Mouse (Mus musculus) testis, adult 2 months (tissue): Measurements from ENCODE around the gene Spocd1. TPM values are rescaled to one million over a fixed set of nuclear protein-coding genes. Genes with fewer than 3 reads are reported as not detected.

ENCODE experiments used
- H3K27ac ChIP-seq: fragments of 200-500 bp; 2 replicates; pipeline ENCODE4 v1.5.1; 2012; ENCODE audit warnings: low read depth, low read length; ENCODE audit not compliant: control insufficient read depth, insufficient read depth
- H3K27me3 ChIP-seq: fragments of 200-500 bp; 2 replicates; pipeline ENCODE4 v1.6.1; 2012; ENCODE audit warnings: mild to moderate bottlenecking, low read length, moderate library complexity; ENCODE audit not compliant: control insufficient read depth, insufficient read depth
- H3K36me3 ChIP-seq: fragments of 200-500 bp; 2 replicates; pipeline ENCODE4 v1.6.1; 2012; ENCODE audit warnings: mild to moderate bottlenecking, low read length; ENCODE audit not compliant: control insufficient read depth, insufficient read depth
- H3K4me1 ChIP-seq: fragments of 200-500 bp; 2 replicates; pipeline ENCODE4 v1.6.1; 2012; ENCODE audit warnings: low read length; ENCODE audit not compliant: control insufficient read depth, insufficient read depth
- H3K4me3 ChIP-seq: fragments of 200-500 bp; 2 replicates; pipeline ENCODE4 v1.5.1; 2012; ENCODE audit warnings: low read depth, mild to moderate bottlenecking, low read length, moderate library complexity, mixed read lengths; ENCODE audit not compliant: control insufficient read depth
- CTCF ChIP-seq: fragments of 200-500 bp; IDR thresholded peaks from 2 replicates; pipeline ENCODE4 v1.5.1; 2012; ENCODE audit warnings: low read depth, mild to moderate bottlenecking, inconsistent platforms, low read length, moderate library complexity; ENCODE audit not compliant: control insufficient read depth, insufficient read depth, insufficient replicate concordance
- POLR2A ChIP-seq: fragments of 200-500 bp; IDR thresholded peaks from 2 replicates; pipeline ENCODE4 v1.6.1; 2012; ENCODE audit warnings: low read depth, mild to moderate bottlenecking, inconsistent platforms, low read length, moderate library complexity; ENCODE audit not compliant: control insufficient read depth
- polyA plus RNA-seq: library from polyadenylated mRNA; depleted of rRNA; stranded (reverse); fragments of >200 nt; gene quantifications from 2 replicates; pipeline ENCODE4 v1.2.3, GENCODE M21; 2012

The Spocd1 gene
- polyA plus RNA-seq, 1 experiment, result 5.1 TPM

DNA sequence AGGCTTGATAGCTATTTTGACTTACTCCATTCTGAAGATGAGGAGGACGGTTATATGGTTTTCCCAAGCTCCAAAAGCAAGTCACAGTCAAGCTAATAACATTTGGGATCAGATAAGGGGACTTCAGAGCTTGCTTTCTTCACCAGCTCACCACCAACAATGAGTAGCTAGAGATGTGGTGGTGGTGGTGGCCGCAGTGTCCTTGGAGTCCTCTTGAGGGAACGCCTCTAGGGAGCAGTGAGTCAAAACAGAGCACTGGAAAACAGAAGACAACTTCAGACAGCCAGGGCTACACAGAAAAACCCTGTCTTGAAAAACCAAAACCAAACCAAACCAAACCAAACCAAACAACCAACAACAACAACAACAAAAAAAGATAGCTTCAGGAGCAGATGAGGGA is 10.1 kb upstream of the Spocd1 start:
- H3K4me3 ChIP-seq, result no peak overlapping the region
- H3K27me3 ChIP-seq, result no peaks in the 10 kb centered on the region
- TF ChIP-seq CTCF (no peak), POLR2A (no peak)
- H3K4me1 ChIP-seq, result peaks cover 6% of the 10 kb centered on the region
- no peak overlapping the region for H3K27ac ChIP-seq
- H3K36me3 ChIP-seq, result no peaks in the 10 kb centered on the region

DNA sequence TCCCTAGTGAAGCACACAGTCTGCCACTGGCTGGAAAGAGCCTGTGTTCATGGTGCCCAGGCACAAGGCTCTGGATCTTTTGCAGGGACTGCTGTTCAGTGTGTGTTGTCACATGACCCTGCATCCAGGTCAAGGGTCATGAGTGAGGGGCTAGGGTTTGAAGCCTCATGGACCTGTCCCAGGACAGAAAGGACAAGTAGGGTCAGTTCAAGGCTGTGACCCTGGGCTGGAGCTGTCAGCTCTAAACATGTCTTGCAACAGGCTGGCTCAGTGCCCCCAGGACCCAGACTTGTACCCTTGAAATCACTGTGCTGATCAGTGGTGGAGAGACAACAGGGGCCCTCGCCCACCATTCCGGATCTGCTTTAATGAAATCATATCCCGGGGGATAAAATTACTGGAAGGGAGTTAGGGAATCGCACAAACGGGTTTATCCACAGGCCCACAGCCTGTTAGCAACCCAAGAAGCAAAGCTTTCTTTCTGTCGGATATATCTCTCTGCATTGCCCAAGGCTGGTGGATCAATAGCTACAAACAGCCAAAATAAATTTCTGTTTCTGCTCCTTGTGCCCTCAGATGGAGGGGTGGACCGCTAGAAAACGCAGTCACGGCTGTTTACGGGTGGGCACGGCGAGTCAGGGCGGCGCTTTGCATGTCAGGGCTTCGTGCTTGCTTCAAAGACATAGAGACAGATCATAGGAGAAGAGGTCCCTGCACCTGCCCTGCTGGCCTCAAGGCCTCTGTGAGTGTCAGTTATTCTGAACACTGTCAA is 8.3 kb upstream of the Spocd1 start:
- Histone ChIP-seq H3K27ac (peak overlapping the region; percentile 34), H3K4me3 (no peak overlapping the region), H3K4me1 (peaks cover 4% of the 10 kb centered on the region), H3K36me3 (no peaks in the 10 kb centered on the region), H3K27me3 (no peaks in the 10 kb centered on the region)
- TF ChIP-seq POLR2A (no peak), CTCF (no peak)

DNA sequence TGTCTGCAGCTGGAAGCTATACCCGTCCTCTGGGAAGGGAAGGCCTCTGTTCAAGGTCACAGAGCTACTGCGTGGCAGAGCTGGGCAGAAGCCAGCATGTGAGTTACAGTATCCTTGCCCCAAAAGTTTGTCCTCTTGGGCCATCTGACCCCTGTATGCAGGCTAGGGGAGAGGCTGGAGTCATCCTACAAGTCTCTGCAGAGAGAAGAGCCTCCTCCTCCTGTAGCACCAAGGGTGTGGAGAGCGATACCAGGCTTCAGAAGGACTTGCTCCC is 7.8 kb upstream of the Spocd1 start:
- no peaks in the 10 kb centered on the region for H3K27me3 ChIP-seq

DNA sequence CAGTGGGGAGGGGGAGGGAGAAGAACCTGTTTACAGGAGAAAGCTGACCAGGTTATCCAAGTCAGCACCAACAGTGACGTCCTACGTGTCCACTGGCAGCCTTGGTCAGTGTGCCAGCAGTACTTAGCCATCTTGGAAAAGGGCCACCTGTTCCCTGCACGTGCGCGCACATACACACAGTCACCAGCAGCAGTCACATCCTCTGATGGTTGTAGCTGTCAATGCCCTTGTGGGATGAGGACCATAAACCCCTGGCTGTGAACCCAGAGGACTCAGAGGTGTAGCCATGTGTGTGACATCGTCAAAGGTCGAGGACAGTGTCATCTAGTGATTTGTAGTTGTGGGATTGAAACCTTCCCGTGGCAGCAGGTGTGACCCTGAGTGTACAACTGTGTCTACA is 4.9 kb upstream of the Spocd1 start:
- Histone ChIP-seq H3K36me3 (no peaks in the 10 kb centered on the region), H3K4me1 (peaks cover 7% of the 10 kb centered on the region), H3K27ac (no peak overlapping the region), H3K4me3 (no peak overlapping the region), H3K27me3 (no peaks in the 10 kb centered on the region)
- TF ChIP-seq CTCF (no peak), POLR2A (no peak)

More for the DNA sequence above, 7.8 kb upstream of the Spocd1 start:
- peaks cover 4% of the 10 kb centered on the region for H3K4me1 ChIP-seq
- no peaks in the 10 kb centered on the region for H3K36me3 ChIP-seq
- H3K27ac ChIP-seq, result peak overlapping the region; percentile 34
- TF ChIP-seq POLR2A (no peak), CTCF (no peak)
- H3K4me3 ChIP-seq, result no peak overlapping the region

DNA sequence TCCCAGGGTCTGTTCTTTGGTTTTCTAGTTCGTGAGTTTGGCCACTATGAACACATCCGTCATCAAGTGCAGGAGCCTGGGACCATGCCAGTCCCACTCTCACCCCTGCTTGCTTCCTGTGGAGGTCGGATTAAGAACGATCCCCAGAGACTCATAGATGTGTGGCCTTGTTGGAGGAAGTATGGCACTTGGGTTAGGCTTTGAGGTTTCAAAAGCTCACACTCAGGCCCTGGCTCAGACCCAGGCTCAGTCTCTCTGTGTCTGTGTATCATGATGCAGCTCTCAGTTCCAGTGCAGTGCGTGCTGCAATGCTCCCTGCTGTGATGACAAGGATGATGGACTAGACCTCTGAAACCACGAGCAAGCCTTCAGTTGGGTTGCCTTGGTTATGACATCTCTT is 4.4 kb upstream of the Spocd1 start:
- Histone ChIP-seq H3K27ac (no peak overlapping the region), H3K4me1 (peaks cover 7% of the 10 kb centered on the region), H3K4me3 (no peak overlapping the region), H3K27me3 (no peaks in the 10 kb centered on the region), H3K36me3 (no peaks in the 10 kb centered on the region)
- TF ChIP-seq POLR2A (no peak), CTCF (no peak)

DNA sequence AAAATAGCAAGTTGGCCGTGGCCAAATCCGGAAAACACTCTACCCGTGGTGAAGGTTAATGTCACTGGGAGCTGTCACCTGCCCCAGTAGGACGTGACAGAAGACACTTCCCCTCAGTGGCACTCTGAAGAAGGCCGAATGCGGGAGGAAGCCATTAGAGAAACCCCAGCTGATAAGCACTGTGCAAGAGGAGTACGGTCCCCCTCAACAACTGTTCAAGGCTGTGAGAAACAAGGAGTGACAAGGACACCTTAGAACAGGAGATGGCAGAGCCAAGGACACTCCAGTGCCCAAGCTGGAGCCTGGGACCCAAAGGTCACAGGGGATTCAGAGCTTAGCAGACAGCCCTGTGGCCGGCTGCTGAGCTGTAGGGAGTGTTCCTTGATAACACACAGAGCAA is 2.5 kb upstream of the Spocd1 start:
- Histone ChIP-seq H3K36me3 (no peaks in the 10 kb centered on the region), H3K4me3 (no peak overlapping the region), H3K27me3 (no peaks in the 10 kb centered on the region), H3K27ac (no peak overlapping the region), H3K4me1 (peaks cover 7% of the 10 kb centered on the region)
- TF ChIP-seq POLR2A, result no peak
- TF ChIP-seq CTCF, result no peak

DNA sequence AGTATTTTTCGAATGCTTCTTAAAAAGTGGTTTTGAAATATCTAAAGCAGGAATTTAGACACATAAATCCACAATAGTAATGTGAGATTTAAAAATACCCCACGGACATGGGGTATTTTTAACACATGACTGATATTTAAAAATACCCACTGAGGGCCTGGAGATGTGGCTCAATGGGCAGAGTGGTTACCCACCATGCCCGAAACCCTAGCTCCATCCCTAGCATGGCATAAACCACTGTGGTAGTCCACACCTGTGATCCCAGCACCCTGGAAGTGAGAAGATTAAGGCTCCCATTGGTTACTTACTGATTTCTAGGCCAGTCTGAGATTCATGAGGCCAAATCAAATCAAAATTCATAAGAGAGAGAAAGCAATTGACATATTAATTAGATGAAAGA is 2.0 kb upstream of the Spocd1 start:
- Histone ChIP-seq H3K4me1 (peaks cover 7% of the 10 kb centered on the region), H3K27me3 (no peaks in the 10 kb centered on the region), H3K27ac (no peak overlapping the region), H3K4me3 (no peak overlapping the region), H3K36me3 (no peaks in the 10 kb centered on the region)
- TF ChIP-seq POLR2A (no peak), CTCF (no peak)
